Mouse (Mus musculus) kidney, adult 9 months (tissue): Measurements from ENCODE around the gene Irs1.

Source experiments
- DNase-seq: peaks from one replicate; pipeline ENCODE4 v3.0.0; 2022

The Irs1 gene

DNA sequence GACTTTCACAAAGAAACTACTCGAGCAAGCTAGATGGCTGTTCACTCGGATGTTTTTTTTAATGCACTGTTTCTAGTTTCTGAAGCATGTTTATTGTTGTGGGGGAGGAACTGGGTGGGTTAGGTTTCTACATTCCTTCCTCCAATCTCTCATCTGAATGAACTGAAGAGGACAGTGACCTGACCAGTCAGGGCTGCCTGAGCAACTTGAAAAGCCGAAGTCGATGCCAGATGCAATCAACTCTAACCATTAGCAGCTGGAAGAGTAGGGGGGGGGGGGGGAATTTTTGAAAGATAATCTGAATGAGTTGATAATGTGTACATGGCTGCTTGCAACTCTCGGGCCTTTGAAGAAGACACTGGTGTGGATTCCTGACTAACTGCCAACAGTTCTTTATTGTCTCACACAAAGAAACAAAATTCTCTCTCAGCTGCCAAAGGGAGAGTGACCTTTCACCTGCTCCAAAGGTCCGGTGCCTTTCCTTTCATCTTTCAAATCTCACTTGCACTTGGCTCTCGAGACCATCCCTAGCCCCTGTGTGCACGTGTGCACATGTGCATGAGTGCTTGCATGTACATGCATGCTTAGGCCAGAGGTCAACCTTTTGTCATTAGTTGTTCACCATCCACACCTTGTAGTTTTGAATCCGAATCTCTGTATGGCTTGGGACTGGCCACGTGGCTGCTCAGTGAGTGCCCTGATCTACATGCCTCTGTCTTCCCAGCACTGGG is 43.8 kb downstream of the Irs1 start:
- peak; percentile 49 for DNase-seq

DNA sequence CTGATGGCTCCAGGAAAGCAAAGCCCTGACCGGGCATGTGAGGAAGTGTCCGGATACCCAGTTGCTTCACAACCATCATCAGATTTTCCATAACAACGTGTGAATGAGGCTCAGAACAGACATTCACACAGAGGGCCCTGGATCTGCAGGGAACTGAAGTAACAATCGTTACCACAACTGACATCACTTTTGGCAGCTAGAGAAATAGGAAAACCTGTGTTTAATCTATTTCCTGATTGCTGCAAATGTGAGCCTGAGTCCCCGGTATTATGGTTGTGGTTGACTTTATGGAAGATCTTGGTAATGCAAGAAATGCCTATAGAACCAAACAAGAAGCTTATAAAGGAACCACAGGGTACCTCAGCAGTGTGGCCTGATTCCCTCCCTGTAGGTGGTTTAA is 46.2 kb downstream of the Irs1 start:
- DNase-seq, result no peak

DNA sequence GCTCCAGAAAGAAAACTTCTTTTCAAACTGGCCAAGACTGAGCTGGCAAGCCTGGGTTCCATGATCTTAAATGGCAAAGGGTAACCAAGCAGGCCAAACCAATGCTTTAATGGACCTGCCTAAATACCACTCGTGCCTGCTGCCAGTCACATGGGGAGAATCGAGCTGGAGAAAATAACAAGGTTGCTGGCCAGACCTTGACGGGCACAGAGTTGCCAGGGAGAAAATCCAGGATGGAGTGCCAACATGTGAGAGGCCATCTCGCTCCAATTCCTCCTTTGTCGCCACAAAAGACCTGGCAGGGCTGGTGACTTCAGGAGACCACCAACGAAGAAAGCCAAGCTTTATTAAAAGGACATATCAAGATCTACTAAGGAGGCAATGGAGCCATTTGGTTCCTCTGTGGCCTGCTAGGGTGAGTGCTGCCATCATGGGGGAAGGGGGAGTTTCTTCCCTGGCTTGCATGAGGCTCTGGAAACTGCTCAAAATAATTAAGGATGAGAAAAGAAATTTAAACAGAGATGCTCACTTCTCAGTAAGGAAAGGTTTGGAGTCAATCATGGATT is 47.9 kb downstream of the Irs1 start:
- peak; percentile 35 for DNase-seq

DNA sequence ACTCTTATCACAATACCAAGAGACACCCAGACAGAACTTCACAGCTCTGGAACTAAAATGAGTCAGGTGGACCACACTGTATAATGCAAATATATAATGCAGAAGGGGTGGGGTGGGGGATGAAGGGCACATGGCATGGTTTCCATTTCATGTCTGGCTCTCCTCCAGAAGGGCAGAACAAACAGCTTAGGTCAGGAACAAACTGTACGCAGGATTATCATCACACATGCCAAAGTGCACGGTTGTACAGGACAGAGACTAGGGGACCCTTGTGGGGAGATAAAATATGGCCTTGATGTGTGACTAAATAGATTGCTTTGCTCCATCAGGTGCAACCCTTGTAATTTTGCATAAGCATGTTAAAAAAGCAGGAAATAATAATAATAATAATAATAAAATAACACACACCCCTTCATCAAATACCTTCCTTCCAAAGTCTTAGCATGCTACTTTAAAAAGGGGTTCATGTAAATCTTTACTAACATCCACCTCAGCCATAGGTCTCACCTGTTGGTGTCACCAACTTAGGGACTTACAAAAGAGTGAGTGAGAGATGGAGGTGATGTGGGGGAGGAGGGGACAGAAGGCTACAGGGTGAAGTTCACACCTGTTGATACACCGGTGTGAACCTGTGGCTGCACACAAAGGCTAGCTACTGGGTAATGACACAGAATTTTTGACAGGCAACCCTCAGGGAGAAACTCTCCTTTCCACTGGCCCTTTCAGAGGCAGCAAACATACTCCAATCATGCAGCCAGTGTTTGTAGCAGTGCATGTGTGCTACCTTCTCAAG is 51.6 kb downstream of the Irs1 start:
- no peak for DNase-seq

GRCm38 (mm10) chr1:82238245-82238644 is 53.0 kb downstream of the Irs1 start:
- DNase-seq, result no peak

- DNase-seq, result no peak
Measured at GRCm38 (mm10) chr1:82235455-82236104, 55.6 kb downstream of the Irs1 start.

- no peak for DNase-seq
Measured at GRCm38 (mm10) chr1:82234616-82235015, 56.6 kb downstream of the Irs1 start.

GRCm38 (mm10) chr1:82232812-82233211 is 58.4 kb downstream of the Irs1 start, which contains the start of gene Gm9747:
Gene Gm9747, plus strand, starts transcription at chr1:82233112.
- no peak for DNase-seq

DNA sequence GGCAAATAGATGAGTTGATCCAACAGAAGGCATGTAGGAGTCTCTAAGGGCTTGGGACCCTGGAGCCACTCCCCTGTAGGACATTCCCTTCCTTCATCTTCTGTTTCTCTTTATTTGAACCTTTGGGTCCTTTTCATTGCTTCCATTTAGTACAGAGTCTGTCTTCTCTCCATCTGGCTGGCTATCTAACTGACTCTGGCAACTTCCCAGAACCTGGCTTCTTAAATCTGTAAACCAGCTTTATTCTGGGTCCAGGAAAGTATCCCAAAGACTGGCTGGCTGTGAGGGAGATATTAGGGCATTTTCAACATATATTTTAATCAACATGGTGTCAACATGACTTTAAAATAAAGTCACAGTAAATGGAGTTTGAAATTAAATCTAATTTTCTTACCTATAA is 62.4 kb downstream of the Irs1 start:
- no peak for DNase-seq

DNA sequence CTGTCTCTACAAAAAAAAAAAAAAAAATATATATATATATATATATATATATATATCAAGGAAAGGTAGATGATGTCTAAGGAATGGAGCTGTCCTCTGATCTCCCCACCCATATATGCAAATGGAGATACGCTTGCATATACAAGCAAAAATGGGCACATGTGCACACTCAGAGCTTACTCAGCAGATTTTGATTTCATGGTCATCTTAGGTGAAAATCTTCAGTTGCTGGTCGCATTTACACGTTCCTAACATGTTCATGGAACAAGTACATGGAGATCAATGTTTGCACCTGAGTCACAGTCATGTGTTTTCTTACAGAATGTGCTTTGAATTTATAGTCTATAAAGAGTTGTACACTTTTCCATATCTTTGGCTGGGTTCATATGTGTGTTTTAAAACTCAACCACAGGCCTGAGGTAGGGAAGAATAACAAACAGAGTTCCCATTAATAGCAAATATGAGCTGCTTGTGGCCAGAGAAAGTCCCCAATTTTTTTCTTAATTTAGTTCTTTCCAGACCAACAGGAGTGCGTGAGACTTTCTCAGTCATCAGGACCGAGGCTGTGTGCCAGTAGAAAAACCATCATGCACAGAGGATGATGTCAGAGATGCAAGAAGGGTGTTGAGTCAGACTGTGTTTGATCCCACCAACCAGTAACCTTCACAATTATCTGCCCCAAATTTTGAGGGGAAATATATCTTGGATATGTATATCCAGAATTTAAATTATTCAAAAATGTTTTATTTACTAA is 68.0 kb downstream of the Irs1 start:
- no peak for DNase-seq

DNA sequence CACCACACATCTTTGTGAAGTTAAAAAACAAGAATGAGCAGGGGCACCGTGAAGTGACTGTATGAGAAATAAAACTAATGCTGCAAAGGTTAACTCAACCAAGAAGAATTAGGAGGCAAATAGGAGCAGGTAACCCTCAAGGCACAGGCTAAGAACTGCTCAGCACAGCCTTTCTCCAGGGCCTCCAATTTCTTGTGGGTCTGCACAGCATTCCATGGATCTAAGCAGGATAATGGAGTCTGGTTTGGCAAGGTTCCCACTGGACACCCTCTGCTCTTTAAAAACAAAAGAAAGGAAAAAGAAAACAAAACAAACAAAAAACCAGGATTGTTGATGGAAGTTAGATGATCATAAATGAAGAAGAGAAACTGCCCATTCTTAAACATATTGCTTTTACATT is 69.8 kb downstream of the Irs1 start:
- DNase-seq, result no peak

- no peak for DNase-seq
Measured at GRCm38 (mm10) chr1:82220673-82221396, 70.4 kb downstream of the Irs1 start.

GRCm38 (mm10) chr1:82207511-82207910 is 83.7 kb downstream of the Irs1 start:
- DNase-seq, result no peak

DNA sequence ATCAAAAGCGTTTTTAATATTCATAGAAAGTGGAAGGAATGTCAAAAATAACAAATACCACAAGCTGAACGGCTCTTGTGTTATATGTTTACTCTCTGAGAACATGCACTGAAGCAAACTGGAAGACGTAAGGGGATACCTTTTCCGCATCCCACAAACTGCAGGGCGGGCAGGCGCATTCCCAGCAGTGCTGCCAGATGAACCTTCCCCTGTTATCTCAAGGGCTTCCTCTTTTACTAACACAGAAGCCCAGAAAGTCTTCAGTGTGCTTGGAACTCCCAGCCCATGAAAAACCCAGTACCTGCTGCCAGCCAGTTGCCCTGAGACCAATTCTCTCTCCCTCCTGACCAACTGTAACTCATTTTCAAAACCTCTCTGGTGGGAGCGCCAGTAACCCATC is 90.6 kb downstream of the Irs1 start:
- DNase-seq, result no peak

DNA sequence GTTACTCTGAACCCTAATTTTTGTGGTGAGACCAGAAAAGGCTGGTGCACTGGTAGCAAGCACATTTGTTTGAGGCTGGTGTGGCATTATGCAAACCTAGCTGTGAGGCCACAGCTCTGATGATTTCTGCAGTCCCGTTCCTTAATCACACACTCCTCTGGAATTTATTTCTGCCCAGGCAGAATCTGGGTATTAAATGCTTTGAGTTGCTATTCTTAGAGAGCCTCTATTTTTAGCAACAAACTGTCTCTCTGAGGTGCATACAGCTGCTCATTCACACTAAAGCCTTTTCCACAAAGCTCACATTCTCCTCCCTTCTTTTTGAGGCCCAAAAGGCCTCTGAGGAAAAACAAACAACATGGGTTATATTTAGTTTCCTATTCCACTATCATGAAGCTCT is 91.3 kb downstream of the Irs1 start:
- no peak for DNase-seq

GRCm38 (mm10) chr1:82191579-82191978 is 99.6 kb downstream of the Irs1 start:
- no peak for DNase-seq

DNA sequence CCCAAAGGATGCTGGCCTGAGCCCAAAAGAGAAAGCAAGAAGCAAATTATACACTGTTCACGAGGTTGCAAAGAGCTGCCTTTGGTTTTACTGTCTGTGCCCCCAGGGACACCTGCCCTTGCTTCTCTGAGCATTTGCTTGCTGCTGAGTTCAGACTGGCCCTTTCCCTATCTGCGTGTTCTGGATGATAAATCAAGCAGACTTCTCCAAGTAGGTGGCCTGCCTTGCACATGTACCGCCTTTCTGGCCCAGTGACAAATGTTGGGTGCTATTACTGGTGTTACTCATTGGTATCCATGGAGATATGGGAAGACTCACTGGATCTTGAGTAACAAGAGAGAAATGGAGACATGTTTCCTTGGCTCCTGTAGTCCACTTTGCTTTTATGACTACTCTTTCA is 101.7 kb downstream of the Irs1 start:
- DNase-seq, result peak; percentile 28

GRCm38 (mm10) chr1:82188549-82189231 is 102.5 kb downstream of the Irs1 start:
- no peak for DNase-seq

GRCm38 (mm10) chr1:82183913-82184442 is 107.2 kb downstream of the Irs1 start:
- no peak for DNase-seq
